Mouse (Mus musculus) erythroid progenitor cell, adult 5-6 weeks (primary cell): ENCODE data around the gene Olfr1269. TPM values are rescaled to one million over a fixed set of nuclear protein-coding genes. Genes with fewer than 3 reads are reported as not detected.

Source experiments
- ATAC-seq: replicated peaks from 2 replicates; pipeline ENCODE4 v1.8.0; 2016; ENCODE audit warnings: moderate number of reproducible peaks, mild to moderate bottlenecking, moderate TSS enrichment, inconsistent platforms; ENCODE audit not compliant: poor library complexity, low FRiP score, severe bottlenecking
- total RNA-seq, 2 experiments: library from RNA; stranded (forward) in 1 of 2; stranded (reverse) in 1 of 2; fragments of 150-400 nt in 1 of 2; fragments of 186-747, 209-891 nt in 1 of 2; gene quantifications; 2 replicates each; pipeline versions ENCODE4 v1.2.3 to v1.2.4; 2015 to 2017; ENCODE audit warnings: low replicate concordance in 2 of 2

Gene Olfr1269
- total RNA-seq (2015; ENCODE audit: low replicate concordance): not detected in 2 replicates
- total RNA-seq (2017; ENCODE audit: low replicate concordance): not detected in 2 replicates

DNA sequence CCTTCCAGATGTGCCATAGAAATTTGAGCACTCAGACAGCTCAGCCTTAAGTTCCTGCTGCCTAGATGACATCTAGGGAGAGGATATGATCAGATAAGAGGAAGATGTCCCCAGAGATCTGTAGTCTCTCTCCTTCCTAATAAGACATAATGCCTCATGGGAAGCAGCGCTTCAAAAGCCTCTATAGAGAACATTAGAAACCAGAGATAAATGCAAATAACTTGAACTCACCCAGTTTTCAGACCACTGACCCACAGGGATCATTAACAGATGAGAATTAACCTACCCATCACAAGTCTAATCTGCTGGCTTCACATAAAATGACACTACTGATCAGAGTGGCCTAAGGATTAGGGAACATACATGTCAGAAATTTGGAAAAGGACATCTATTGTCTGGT is at the start of gene Olfr1269:
Gene Olfr1269, minus strand, starts transcription at position 101 of the 400 bp plus-strand sequence.
- no peak for ATAC-seq

DNA sequence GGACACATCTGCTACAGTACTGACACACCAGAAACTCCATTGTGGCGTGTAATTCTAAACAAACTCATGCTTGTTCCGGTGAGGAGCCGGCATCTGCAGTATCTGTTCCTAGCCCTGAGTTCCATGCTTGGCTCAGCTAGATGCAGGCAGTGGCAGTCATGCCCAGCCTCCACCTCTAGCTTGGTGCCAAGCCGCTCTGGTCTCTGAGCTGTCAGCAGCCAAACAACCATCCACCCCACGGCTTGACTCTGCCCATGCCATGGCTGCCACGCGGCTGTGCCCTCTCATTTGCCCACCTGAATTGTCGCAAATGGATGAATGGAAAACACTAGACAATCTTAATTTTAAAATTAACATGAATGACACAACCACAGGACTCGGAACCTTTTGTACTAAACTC is 32.7 kb upstream of the Olfr1269 start:
- no peak for ATAC-seq

DNA sequence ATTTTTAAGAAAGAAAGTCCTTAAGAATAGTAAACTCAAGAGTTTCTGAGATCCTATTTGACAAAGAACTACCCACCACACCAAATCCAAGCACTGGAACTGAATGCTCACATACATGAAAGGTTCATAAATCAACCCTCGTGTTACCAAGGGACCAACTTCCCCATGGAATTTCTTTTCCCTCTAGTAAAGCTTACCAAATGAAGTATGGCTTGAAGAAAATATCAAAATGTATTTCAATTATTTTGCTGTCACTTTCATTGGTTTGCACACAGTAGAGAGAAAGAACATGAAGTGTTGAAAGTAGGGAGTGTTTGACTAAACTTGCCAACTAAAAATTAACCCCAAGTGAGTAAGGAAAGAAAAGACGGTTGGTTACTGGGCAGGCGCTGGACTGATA is 31.8 kb upstream of the Olfr1269 start, which contains the start of gene Olfr1270:
Gene Olfr1270, minus strand, starts transcription at position 101 of the 400 bp plus-strand sequence.
- no peak for ATAC-seq

DNA sequence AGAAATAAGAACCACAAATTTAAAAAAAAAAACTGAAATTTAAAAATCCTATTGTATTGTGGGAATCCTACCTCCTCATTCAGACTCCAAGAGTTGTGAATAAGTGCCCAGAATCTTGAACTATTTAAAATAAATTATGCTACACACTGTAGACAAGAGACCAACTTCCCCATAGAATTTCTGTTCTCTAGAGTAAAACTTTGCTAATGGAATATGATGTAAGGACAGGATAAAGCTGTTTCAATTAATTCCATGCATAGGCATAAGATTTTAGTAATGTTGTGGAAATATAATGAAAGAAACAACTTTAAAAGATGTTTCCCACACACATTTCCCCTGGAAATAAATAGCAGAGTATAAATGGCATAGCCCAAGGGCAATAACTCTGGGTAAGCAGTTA is 21.0 kb upstream of the Olfr1269 start, which contains the start of gene Olfr32:
Gene Olfr32, minus strand, starts transcription at position 101 of the 400 bp plus-strand sequence.
- no peak for ATAC-seq

DNA sequence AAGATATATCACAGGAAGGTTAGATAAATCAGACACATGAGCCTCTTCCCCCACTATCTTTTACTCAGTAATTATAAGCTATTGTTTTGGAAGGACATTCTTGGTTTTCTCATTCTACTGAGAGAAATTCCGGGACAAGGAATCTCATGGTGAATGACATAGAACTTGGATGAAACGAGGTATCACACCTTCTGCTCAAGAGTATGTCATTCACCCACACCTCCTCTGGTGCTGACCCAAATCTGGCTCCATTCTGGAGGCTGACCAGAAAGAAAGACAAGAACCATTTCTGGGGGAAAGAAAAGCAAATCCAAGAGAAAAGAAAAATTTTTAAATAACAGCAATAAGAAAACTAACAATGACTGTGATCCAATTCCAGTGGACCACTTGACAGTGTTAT is 51.1 kb downstream of the Olfr1269 start:
- no peak for ATAC-seq

Other genes starting within 250 kb of the Olfr1269 start
- gene Olfr1257, start 243.0 kb downstream of the Olfr1269 start, total RNA-seq (2015; ENCODE audit: low replicate concordance): not detected in 2 replicates
- gene Olfr1257, start 243.0 kb downstream of the Olfr1269 start, total RNA-seq (2017; ENCODE audit: low replicate concordance): not detected in 2 replicates
- not detected in 2 replicates for gene Olfr1258, start 194.1 kb downstream of the Olfr1269 start, total RNA-seq (2015; ENCODE audit: low replicate concordance)
- not detected in 2 replicates for gene Olfr1258, start 194.1 kb downstream of the Olfr1269 start, total RNA-seq (2017; ENCODE audit: low replicate concordance)
- gene Olfr1259, start 172.7 kb downstream of the Olfr1269 start, total RNA-seq (2015; ENCODE audit: low replicate concordance): not detected in 2 replicates
- not detected in 2 replicates for gene Olfr1259, start 172.7 kb downstream of the Olfr1269 start, total RNA-seq (2017; ENCODE audit: low replicate concordance)
- not detected in 2 replicates for gene Olfr1260, start 147.1 kb downstream of the Olfr1269 start, total RNA-seq (2015; ENCODE audit: low replicate concordance)
- gene Olfr1260, start 147.1 kb downstream of the Olfr1269 start, total RNA-seq (2017; ENCODE audit: low replicate concordance): not detected in 2 replicates
- not detected in 2 replicates for gene Olfr1261, start 130.2 kb downstream of the Olfr1269 start, total RNA-seq (2015; ENCODE audit: low replicate concordance)
- gene Olfr1261, start 130.2 kb downstream of the Olfr1269 start, total RNA-seq (2017; ENCODE audit: low replicate concordance): not detected in 2 replicates
- not detected in 2 replicates for gene Olfr1262, start 121.3 kb downstream of the Olfr1269 start, total RNA-seq (2015; ENCODE audit: low replicate concordance)
- not detected in 2 replicates for gene Olfr1262, start 121.3 kb downstream of the Olfr1269 start, total RNA-seq (2017; ENCODE audit: low replicate concordance)
- not detected in 2 replicates for gene Olfr1263, start 109.3 kb downstream of the Olfr1269 start, total RNA-seq (2015; ENCODE audit: low replicate concordance)
- gene Olfr1263, start 109.3 kb downstream of the Olfr1269 start, total RNA-seq (2017; ENCODE audit: low replicate concordance): not detected in 2 replicates
- gene Olfr1264, start 95.8 kb downstream of the Olfr1269 start, total RNA-seq (2015; ENCODE audit: low replicate concordance): not detected in 2 replicates
- gene Olfr1264, start 95.8 kb downstream of the Olfr1269 start, total RNA-seq (2017; ENCODE audit: low replicate concordance): not detected in 2 replicates
- gene Olfr1265, start 86.1 kb downstream of the Olfr1269 start, total RNA-seq (2015; ENCODE audit: low replicate concordance): not detected in 2 replicates
- gene Olfr1265, start 86.1 kb downstream of the Olfr1269 start, total RNA-seq (2017; ENCODE audit: low replicate concordance): not detected in 2 replicates
- gene Olfr140, start 57.8 kb downstream of the Olfr1269 start, total RNA-seq (2015; ENCODE audit: low replicate concordance): not detected in 2 replicates
- not detected in 2 replicates for gene Olfr140, start 57.8 kb downstream of the Olfr1269 start, total RNA-seq (2017; ENCODE audit: low replicate concordance)
- gene Olfr32, start 20.9 kb upstream of the Olfr1269 start, total RNA-seq (2015; ENCODE audit: low replicate concordance): not detected in 2 replicates
- not detected in 2 replicates for gene Olfr32, start 20.9 kb upstream of the Olfr1269 start, total RNA-seq (2017; ENCODE audit: low replicate concordance)
- gene Olfr1270, start 31.7 kb upstream of the Olfr1269 start, total RNA-seq (2015; ENCODE audit: low replicate concordance): not detected in 2 replicates
- gene Olfr1270, start 31.7 kb upstream of the Olfr1269 start, total RNA-seq (2017; ENCODE audit: low replicate concordance): not detected in 2 replicates
- gene Olfr1506, start 103.1 kb upstream of the Olfr1269 start, total RNA-seq (2015; ENCODE audit: low replicate concordance): not detected in 2 replicates
- gene Olfr1506, start 103.1 kb upstream of the Olfr1269 start, total RNA-seq (2017; ENCODE audit: low replicate concordance): 1.2 and 2.8 TPM in 2 replicates
- not detected in 2 replicates for gene Olfr142, start 136.2 kb upstream of the Olfr1269 start, total RNA-seq (2015; ENCODE audit: low replicate concordance)
- not detected in 2 replicates for gene Olfr142, start 136.2 kb upstream of the Olfr1269 start, total RNA-seq (2017; ENCODE audit: low replicate concordance)
- gene Olfr1271, start 149.6 kb upstream of the Olfr1269 start, total RNA-seq (2015; ENCODE audit: low replicate concordance): not detected in 2 replicates
- gene Olfr1271, start 149.6 kb upstream of the Olfr1269 start, total RNA-seq (2017; ENCODE audit: low replicate concordance): not detected in 2 replicates
- not detected in 2 replicates for gene Olfr1272, start 171.4 kb upstream of the Olfr1269 start, total RNA-seq (2015; ENCODE audit: low replicate concordance)
- not detected in 2 replicates for gene Olfr1272, start 171.4 kb upstream of the Olfr1269 start, total RNA-seq (2017; ENCODE audit: low replicate concordance)
- gene Gm13769, start 200.8 kb upstream of the Olfr1269 start, total RNA-seq (2015; ENCODE audit: low replicate concordance): 1.8 TPM in 1 of 2 replicates, not detected in the other
- gene Gm13769, start 200.8 kb upstream of the Olfr1269 start, total RNA-seq (2017; ENCODE audit: low replicate concordance): not detected in 2 replicates